Comparison of ENCODE assay signal across 31 mouse cellular contexts in the genomic region with DNA sequence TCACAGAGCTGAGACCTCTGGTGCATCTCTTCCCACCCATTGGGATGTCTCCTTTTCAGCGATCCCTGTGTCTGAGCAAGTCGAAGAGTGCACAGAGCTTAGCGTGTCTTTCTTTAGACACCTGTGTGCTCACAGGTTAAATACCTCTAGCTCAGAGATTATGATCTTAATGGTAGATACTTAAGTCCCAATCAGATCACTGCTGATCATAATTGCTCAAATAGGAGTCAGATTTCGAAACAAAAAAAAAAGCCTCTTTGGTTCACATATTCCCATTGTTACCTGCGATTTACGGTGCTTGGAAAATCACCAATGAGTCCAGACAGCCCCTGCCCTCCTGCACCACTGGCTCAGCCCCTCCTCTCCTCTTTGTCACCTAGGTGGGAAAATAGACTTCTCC.
"Had no signal": no experiment of that assay in that cellular context is flagged by ENCODE, and none has a peak within 500 bp of the region (broad histone marks: within the 10 kb centered on the region; RNA-seq: fewer than 3 reads in every experiment).

No protein-coding gene starts in this region.

- H3K4me3 ChIP-seq: left cerebral cortex, adult 2 months; limb, embryonic 10.5 days; limb, embryonic 12.5 days; limb, embryonic 13.5 days; limb, embryonic 15.5 days; liver, embryonic 12.5 days; liver, embryonic 13.5 days; liver, embryonic 15.5 days; lung, embryonic 15.5 days; megakaryocyte, embryonic 14.5 days; midbrain, embryonic 10.5 days; midbrain, embryonic 12.5 days; midbrain, embryonic 13.5 days; midbrain, embryonic 15.5 days; myocyte had no signal

- H3K9me3 ChIP-seq: limb, embryonic 10.5 days; limb, embryonic 12.5 days; limb, embryonic 13.5 days; limb, embryonic 15.5 days; liver, embryonic 12.5 days; liver, embryonic 13.5 days; liver, embryonic 15.5 days; lung, embryonic 15.5 days; megakaryocyte, embryonic 14.5 days; midbrain, embryonic 10.5 days; midbrain, embryonic 12.5 days; midbrain, embryonic 13.5 days; midbrain, embryonic 15.5 days had no signal

- H3K9ac ChIP-seq: limb, embryonic 12.5 days; limb, embryonic 13.5 days; limb, embryonic 15.5 days; liver, embryonic 12.5 days; liver, embryonic 13.5 days; liver, embryonic 14.5 days; liver, embryonic 15.5 days; lung, embryonic 14.5 days; lung, embryonic 15.5 days; midbrain, embryonic 12.5 days; midbrain, embryonic 13.5 days; midbrain, embryonic 15.5 days had no signal

- H3K27ac ChIP-seq: left cerebral cortex, adult 2 months; limb, embryonic 10.5 days; limb, embryonic 12.5 days; limb, embryonic 13.5 days; limb, embryonic 15.5 days; liver, embryonic 12.5 days; liver, embryonic 13.5 days; liver, embryonic 14.5 days; liver, embryonic 15.5 days; lung, embryonic 15.5 days; macrophage; midbrain, embryonic 10.5 days; midbrain, embryonic 12.5 days; midbrain, embryonic 13.5 days; midbrain, embryonic 15.5 days had no signal

- H3K4me1 ChIP-seq: lung, embryonic 15.5 days; megakaryocyte, embryonic 14.5 days had no signal

- DNase-seq: left cerebral cortex, postnatal 4 days; liver; liver, embryonic 13.5 days; lung, adult 18-20 months; lung, adult 2 months; lung, embryonic 14.5 days; lung, postnatal 10 days; lung, postnatal 14 days; lung, postnatal 36 days; lung, postnatal 4 days; midbrain, embryonic 14.5 days had no signal

- H3K4me2 ChIP-seq: limb, embryonic 12.5 days; limb, embryonic 13.5 days; limb, embryonic 15.5 days; liver, embryonic 11.5 days; liver, embryonic 12.5 days; liver, embryonic 13.5 days; liver, embryonic 15.5 days; lung, embryonic 14.5 days; lung, embryonic 15.5 days; midbrain, embryonic 11.5 days; midbrain, embryonic 12.5 days; midbrain, embryonic 13.5 days; midbrain, embryonic 15.5 days had no signal

- ATAC-seq: liver, embryonic 12.5 days; lung, postnatal 0 days; midbrain, embryonic 13.5 days; midbrain, embryonic 15.5 days; midbrain, embryonic 16.5 days had no signal

- H3K36me3 ChIP-seq: limb, embryonic 15.5 days; liver, embryonic 15.5 days; lung, embryonic 15.5 days; midbrain, embryonic 12.5 days; midbrain, embryonic 15.5 days had no signal

- H3K27me3 ChIP-seq: limb, embryonic 12.5 days; limb, embryonic 15.5 days; liver, embryonic 12.5 days; liver, embryonic 13.5 days; liver, embryonic 15.5 days; lung, embryonic 15.5 days; midbrain, embryonic 15.5 days had no signal
